Mouse (Mus musculus): ENCODE measurements around the gene Prr36. TPM values are rescaled to one million over a fixed set of nuclear protein-coding genes. Genes with fewer than 3 reads are reported as not detected.
A peak's percentile ranks its signal among the peaks of the same experiment; 100 is the strongest.

Prr36 gene
- polyA plus RNA-seq, 1 experiment = not detected

DNA sequence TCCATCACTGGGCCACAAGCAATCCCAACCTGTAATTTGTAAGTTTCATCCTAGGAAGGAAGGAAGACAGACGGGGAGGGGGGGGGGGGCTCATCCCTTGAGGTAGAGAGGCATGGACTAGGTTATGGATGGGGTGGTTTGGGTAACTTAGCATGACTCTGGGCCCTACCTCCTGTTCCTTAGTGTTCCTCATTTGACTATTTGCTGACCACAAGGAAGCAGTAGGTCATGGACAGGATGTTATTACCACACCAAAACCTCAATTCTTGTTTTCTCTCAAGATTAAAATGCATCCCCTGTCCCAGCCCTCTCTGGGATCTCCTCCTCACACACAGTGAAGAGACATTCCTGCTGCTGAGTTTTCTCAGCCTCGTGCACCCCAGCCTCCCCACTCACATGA is 15.9 kb downstream of the Prr36 start:
- TF ChIP-seq POLR2A (IDR thresholded peaks at IDR 0.05; ENCODE audit: borderline replicate concordance, control insufficient read depth, low read depth, low read length) (no peak), CTCF (IDR thresholded peaks at IDR 0.05; ENCODE audit: control insufficient read depth, insufficient read depth, low read length) (no peak)
- WGBS = 24% methylated on average over 2 of the region's 2 CpGs
- 0 out of 2 replicates have a peak overlapping the region, but pooled peaks have one; percentile 2 for H3K27ac ChIP-seq (ENCODE audit: control insufficient read depth, insufficient read depth, low read depth, low read length, poor library complexity)

DNA sequence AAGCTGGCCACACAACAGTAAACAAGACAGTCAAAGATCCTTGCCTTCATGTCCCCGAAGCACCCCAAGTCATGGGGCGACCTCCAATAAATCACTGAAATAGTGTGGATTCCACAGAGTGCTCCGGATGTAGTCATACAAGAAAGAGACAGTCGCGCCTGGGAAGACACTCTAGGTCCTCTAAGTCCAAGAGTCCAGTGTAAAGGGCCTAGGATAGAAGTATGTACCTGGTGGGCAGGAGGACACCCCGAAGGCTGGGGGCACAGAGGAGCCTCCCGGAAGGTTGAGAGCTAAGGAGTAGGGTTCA is 23.7 kb downstream of the Prr36 start:
- H3K4me1 ChIP-seq (ENCODE audit: control insufficient read depth, insufficient read depth, low read length) = no peaks in the 10 kb centered on the region
- WGBS = 56% methylated on average over 7 of the region's 7 CpGs
- no peak overlapping the region for H3K4me3 ChIP-seq (replicated peaks; ENCODE audit: control insufficient read depth, low read depth, low read length)
- no peak for TF ChIP-seq CTCF (IDR thresholded peaks at IDR 0.05; ENCODE audit: control insufficient read depth, insufficient read depth, low read length)
- TF ChIP-seq POLR2A (IDR thresholded peaks at IDR 0.05; ENCODE audit: borderline replicate concordance, control insufficient read depth, low read depth, low read length) = no peak
- H3K27ac ChIP-seq (ENCODE audit: control insufficient read depth, insufficient read depth, low read depth, low read length, poor library complexity) = no peak overlapping the region

More for the DNA sequence above, 15.9 kb downstream of the Prr36 start:
- Histone ChIP-seq H3K4me3 (replicated peaks; ENCODE audit: control insufficient read depth, low read depth, low read length) (no peak overlapping the region), H3K4me1 (ENCODE audit: control insufficient read depth, insufficient read depth, low read length) (peaks cover 1% of the 10 kb centered on the region; the same call in 1 of the 2 replicates)

GRCm38 (mm10) chr8:4192807-4193587 is 24.3 kb downstream of the Prr36 start:
- 20% methylated on average over 18 of the region's 18 CpGs for WGBS

DNA sequence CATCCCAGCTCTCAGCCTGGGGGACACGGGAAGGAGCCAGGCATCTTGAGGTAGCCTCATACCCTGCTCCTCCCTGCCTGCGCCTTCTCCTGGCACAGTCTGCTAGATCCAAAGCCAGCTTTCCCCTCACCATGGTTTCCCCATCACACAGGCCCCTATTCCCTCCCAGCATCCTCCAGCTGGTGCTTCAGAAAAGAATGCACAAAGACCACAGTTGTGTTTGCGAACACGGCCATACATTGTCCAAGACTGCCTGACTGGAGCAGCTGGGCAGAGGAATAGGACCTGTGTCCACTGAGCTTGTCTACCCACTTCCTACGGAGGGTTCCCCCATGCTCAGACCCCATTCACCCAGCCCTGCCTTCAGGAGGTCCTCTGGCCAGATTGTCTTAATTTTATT is 25.0 kb downstream of the Prr36 start:
- no peak overlapping the region for H3K4me3 ChIP-seq (replicated peaks; ENCODE audit: control insufficient read depth, low read depth, low read length)
- WGBS = 92% methylated on average over 5 of the region's 5 CpGs
- H3K4me1 ChIP-seq (ENCODE audit: control insufficient read depth, insufficient read depth, low read length) = no peaks in the 10 kb centered on the region
- TF ChIP-seq CTCF (IDR thresholded peaks at IDR 0.05; ENCODE audit: control insufficient read depth, insufficient read depth, low read length) (no peak), POLR2A (IDR thresholded peaks at IDR 0.05; ENCODE audit: borderline replicate concordance, control insufficient read depth, low read depth, low read length) (no peak)
- no peak overlapping the region for H3K27ac ChIP-seq (ENCODE audit: control insufficient read depth, insufficient read depth, low read depth, low read length, poor library complexity)

More at GRCm38 (mm10) chr8:4192807-4193587, 24.3 kb downstream of the Prr36 start:
- no peaks in the 10 kb centered on the region for H3K4me1 ChIP-seq (ENCODE audit: control insufficient read depth, insufficient read depth, low read length)
- no peak overlapping the region for H3K4me3 ChIP-seq (replicated peaks; ENCODE audit: control insufficient read depth, low read depth, low read length)
- no peak overlapping the region for H3K27ac ChIP-seq (ENCODE audit: control insufficient read depth, insufficient read depth, low read depth, low read length, poor library complexity)
- TF ChIP-seq POLR2A (IDR thresholded peaks at IDR 0.05; ENCODE audit: borderline replicate concordance, control insufficient read depth, low read depth, low read length) (no peak), CTCF (IDR thresholded peaks at IDR 0.05; ENCODE audit: control insufficient read depth, insufficient read depth, low read length) (peak; percentile 85)

- TF ChIP-seq POLR2A (IDR thresholded peaks at IDR 0.05; ENCODE audit: borderline replicate concordance, control insufficient read depth, low read depth, low read length) (no peak), CTCF (IDR thresholded peaks at IDR 0.05; ENCODE audit: control insufficient read depth, insufficient read depth, low read length) (no peak)
- no peaks in the 10 kb centered on the region for H3K4me1 ChIP-seq (ENCODE audit: control insufficient read depth, insufficient read depth, low read length)
- H3K27ac ChIP-seq (ENCODE audit: control insufficient read depth, insufficient read depth, low read depth, low read length, poor library complexity) = peak overlapping the region; percentile 32; the same call in 1 of the 2 replicates
- 59% methylated on average over 3 of the region's 3 CpGs for WGBS
- no peak overlapping the region for H3K4me3 ChIP-seq (replicated peaks; ENCODE audit: control insufficient read depth, low read depth, low read length)
These were observed 28.1 kb downstream of the Prr36 start for GRCm38 (mm10) chr8:4189031-4189722.

GRCm38 (mm10) chr8:4188605-4189004 is 28.7 kb downstream of the Prr36 start:
- Histone ChIP-seq H3K4me1 (ENCODE audit: control insufficient read depth, insufficient read depth, low read length) (no peaks in the 10 kb centered on the region), H3K27ac (ENCODE audit: control insufficient read depth, insufficient read depth, low read depth, low read length, poor library complexity) (no peak overlapping the region), H3K4me3 (replicated peaks; ENCODE audit: control insufficient read depth, low read depth, low read length) (no peak overlapping the region)
- no peak for TF ChIP-seq CTCF (IDR thresholded peaks at IDR 0.05; ENCODE audit: control insufficient read depth, insufficient read depth, low read length)
- TF ChIP-seq POLR2A (IDR thresholded peaks at IDR 0.05; ENCODE audit: borderline replicate concordance, control insufficient read depth, low read depth, low read length) = no peak

- WGBS = 93% methylated on average over 2 of the region's 2 CpGs
- no peak for TF ChIP-seq POLR2A (IDR thresholded peaks at IDR 0.05; ENCODE audit: borderline replicate concordance, control insufficient read depth, low read depth, low read length)
- no peak for TF ChIP-seq CTCF (IDR thresholded peaks at IDR 0.05; ENCODE audit: control insufficient read depth, insufficient read depth, low read length)
- Histone ChIP-seq H3K4me1 (ENCODE audit: control insufficient read depth, insufficient read depth, low read length) (no peaks in the 10 kb centered on the region), H3K27ac (ENCODE audit: control insufficient read depth, insufficient read depth, low read depth, low read length, poor library complexity) (no peak overlapping the region), H3K4me3 (replicated peaks; ENCODE audit: control insufficient read depth, low read depth, low read length) (no peak overlapping the region)
These were observed 31.1 kb downstream of the Prr36 start for GRCm38 (mm10) chr8:4186151-4186550.

GRCm38 (mm10) chr8:4183409-4183808 is 33.9 kb downstream of the Prr36 start:
- H3K4me1 ChIP-seq (ENCODE audit: control insufficient read depth, insufficient read depth, low read length) = no peaks in the 10 kb centered on the region
- TF ChIP-seq CTCF (IDR thresholded peaks at IDR 0.05; ENCODE audit: control insufficient read depth, insufficient read depth, low read length) (no peak), POLR2A (IDR thresholded peaks at IDR 0.05; ENCODE audit: borderline replicate concordance, control insufficient read depth, low read depth, low read length) (no peak)
- H3K27ac ChIP-seq (ENCODE audit: control insufficient read depth, insufficient read depth, low read depth, low read length, poor library complexity) = no peak overlapping the region
- WGBS = 89% methylated on average over 8 of the region's 8 CpGs
- H3K4me3 ChIP-seq (replicated peaks; ENCODE audit: control insufficient read depth, low read depth, low read length) = no peak overlapping the region

Data from bone marrow, adult 2 months (tissue).